Mouse (Mus musculus): ENCODE data around the gene Dazap2.
"Not testable (repeated sequence)": the region's sequence is repeated elsewhere in the genome, so short reads cannot be mapped to it uniquely, and the experiment has no call there.

DNA sequence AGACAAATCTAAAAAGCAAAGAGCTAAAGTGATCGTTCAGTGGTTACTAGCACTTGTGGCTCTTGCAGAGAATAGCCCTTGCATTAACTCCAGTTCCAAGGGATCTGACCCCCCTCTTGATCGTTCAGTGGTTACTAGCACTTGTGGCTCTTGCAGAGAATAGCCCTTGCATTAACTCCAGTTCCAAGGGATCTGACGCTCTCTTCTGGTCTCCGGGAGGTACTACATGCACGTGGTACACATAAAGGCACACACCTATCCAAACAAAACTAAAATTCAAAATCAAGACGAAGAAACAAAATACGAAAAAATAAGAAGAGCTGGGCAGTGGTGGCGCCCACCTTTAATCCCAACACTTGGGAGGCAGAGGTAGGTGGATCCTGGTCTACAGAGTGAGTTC, 8.5 kb upstream of the Dazap2 start:
- not testable (repeated sequence) for TF ChIP-seq CTCF (IDR thresholded peaks at IDR 0.05; ENCODE audit: control insufficient read depth, insufficient read depth, low read length); POLR2A (IDR thresholded peaks at IDR 0.05; ENCODE audit: borderline replicate concordance, control insufficient read depth, low read depth, low read length)
